Mouse (Mus musculus) embryonic facial prominence, embryonic 15.5 days (tissue): ENCODE data around the gene Magi1. TPM values are rescaled to one million over a fixed set of nuclear protein-coding genes. Genes with fewer than 3 reads are reported as not detected.

Experiments
- ATAC-seq: fragments of 200-750 bp; cut with Nextera tagmentation; 2 replicates; pipeline ENCODE4 v1.8.0; 2017; ENCODE audit warnings: low read depth, moderate TSS enrichment; ENCODE audit not compliant: insufficient number of reproducible peaks, low FRiP score, low TSS enrichment
- H3K27ac ChIP-seq: fragments of 300-500 bp; sonication (generic); replicated peaks from 2 replicates; pipeline ENCODE4 v1.5.1; 2015; ENCODE audit warnings: mild to moderate bottlenecking, inconsistent platforms
- H3K27me3 ChIP-seq: fragments of 300-500 bp; sonication (generic); 2 replicates; pipeline ENCODE4 v1.6.1; 2015; ENCODE audit warnings: inconsistent platforms
- H3K36me3 ChIP-seq: fragments of 300-500 bp; sonication (generic); 2 replicates; pipeline ENCODE4 v1.6.1; 2015; ENCODE audit warnings: mild to moderate bottlenecking, inconsistent platforms
- H3K4me1 ChIP-seq: fragments of 300-500 bp; sonication (generic); 2 replicates; pipeline ENCODE4 v1.6.1; 2015; ENCODE audit warnings: inconsistent platforms
- H3K4me2 ChIP-seq: fragments of 300-500 bp; sonication (generic); replicated peaks from 2 replicates; pipeline ENCODE4 v1.6.1; 2015; ENCODE audit warnings: mild to moderate bottlenecking, inconsistent platforms
- H3K4me3 ChIP-seq: fragments of 300-500 bp; sonication (generic); replicated peaks from 2 replicates; pipeline ENCODE4 v1.5.1; 2015; ENCODE audit warnings: mild to moderate bottlenecking, inconsistent platforms
- H3K9ac ChIP-seq: fragments of 300-500 bp; sonication (generic); 2 replicates; pipeline ENCODE4 v1.6.1; 2015; ENCODE audit warnings: inconsistent platforms
- H3K9me3 ChIP-seq: fragments of 300-500 bp; sonication (generic); replicated peaks from 2 replicates; pipeline ENCODE4 v1.6.1; 2016; ENCODE audit warnings: inconsistent platforms
- WGBS: fragments of 180-500 bp; shearing (Covaris S2); methylation state at CpG from one replicate; pipeline ENCODE4 v1.1.7; 2015; 5-methylcytosine and 5-hydroxymethylcytosine counted together
- polyA plus RNA-seq: library from polyadenylated mRNA; unstranded; fragments of >200 nt; fragmentation: Nextera tagmentation; extraction: Ambion mirVana; gene quantifications from 2 replicates; pipeline ENCODE4 v1.2.1, GENCODE M21; 2015

Gene Magi1
- polyA plus RNA-seq, 1 experiment from 2014 or later, result 8.3 TPM

GRCm38 (mm10) chr6:93911420-93911819 is 372.3 kb downstream of the Magi1 start:
- H3K27ac ChIP-seq, result no peak overlapping the region
- peaks cover 21% of the 10 kb centered on the region for H3K4me1 ChIP-seq
- H3K27me3 ChIP-seq, result no peaks in the 10 kb centered on the region
- H3K4me2 ChIP-seq, result no peak overlapping the region
- ATAC-seq, result no peak
- no peaks in the 10 kb centered on the region for H3K9me3 ChIP-seq
- H3K36me3 ChIP-seq, result no peaks in the 10 kb centered on the region
- H3K9ac ChIP-seq, result no peak overlapping the region
- WGBS, result 51% methylated on average over 2 of the region's 2 CpGs
- no peak overlapping the region for H3K4me3 ChIP-seq

- Histone ChIP-seq H3K27ac (no peak overlapping the region), H3K4me3 (no peak overlapping the region), H3K4me2 (no peak overlapping the region), H3K4me1 (peaks cover 21% of the 10 kb centered on the region), H3K36me3 (no peaks in the 10 kb centered on the region), H3K9ac (no peak overlapping the region), H3K27me3 (no peaks in the 10 kb centered on the region), H3K9me3 (no peaks in the 10 kb centered on the region)
- WGBS, result 82% methylated on average over 4 of the region's 4 CpGs
- no peak for ATAC-seq
Observed at GRCm38 (mm10) chr6:93909976-93910375, 373.7 kb downstream of the Magi1 start.

- Histone ChIP-seq H3K27me3 (no peaks in the 10 kb centered on the region), H3K4me3 (no peak overlapping the region), H3K4me1 (no peaks in the 10 kb centered on the region), H3K4me2 (no peak overlapping the region), H3K36me3 (no peaks in the 10 kb centered on the region), H3K27ac (no peak overlapping the region), H3K9ac (no peak overlapping the region), H3K9me3 (no peaks in the 10 kb centered on the region)
- WGBS, result 76% methylated on average over 2 of the region's 2 CpGs
- no peak for ATAC-seq
Observed at GRCm38 (mm10) chr6:93904987-93905386, 378.7 kb downstream of the Magi1 start.

- Histone ChIP-seq H3K36me3 (no peaks in the 10 kb centered on the region), H3K27me3 (no peaks in the 10 kb centered on the region), H3K4me2 (no peak overlapping the region), H3K9ac (no peak overlapping the region), H3K4me3 (no peak overlapping the region), H3K9me3 (no peaks in the 10 kb centered on the region), H3K4me1 (no peaks in the 10 kb centered on the region), H3K27ac (no peak overlapping the region)
- 79% methylated on average over 2 of the region's 2 CpGs for WGBS
- no peak for ATAC-seq
Observed at GRCm38 (mm10) chr6:93902239-93902638, 381.5 kb downstream of the Magi1 start.

- Histone ChIP-seq H3K27me3 (no peaks in the 10 kb centered on the region), H3K4me2 (no peak overlapping the region), H3K4me3 (no peak overlapping the region), H3K4me1 (no peaks in the 10 kb centered on the region), H3K9ac (no peak overlapping the region), H3K36me3 (no peaks in the 10 kb centered on the region), H3K9me3 (no peaks in the 10 kb centered on the region), H3K27ac (no peak overlapping the region)
- ATAC-seq, result no peak
- 96% methylated on average over 2 of the region's 2 CpGs for WGBS
Observed at GRCm38 (mm10) chr6:93901408-93901807, 382.3 kb downstream of the Magi1 start.

- ATAC-seq, result no peak
- Histone ChIP-seq H3K4me1 (no peaks in the 10 kb centered on the region), H3K36me3 (no peaks in the 10 kb centered on the region), H3K4me2 (no peak overlapping the region), H3K4me3 (no peak overlapping the region), H3K27me3 (no peaks in the 10 kb centered on the region), H3K27ac (no peak overlapping the region), H3K9me3 (no peaks in the 10 kb centered on the region), H3K9ac (no peak overlapping the region)
- WGBS, result 78% methylated on average over 2 of the region's 2 CpGs
Observed at GRCm38 (mm10) chr6:93897512-93897911, 386.2 kb downstream of the Magi1 start.

- H3K36me3 ChIP-seq, result no peaks in the 10 kb centered on the region
- 79% methylated on average over 2 of the region's 2 CpGs for WGBS
Observed at GRCm38 (mm10) chr6:93895721-93896120, 388.0 kb downstream of the Magi1 start.

GRCm38 (mm10) chr6:93893956-93894355 is 389.8 kb downstream of the Magi1 start:
- H3K36me3 ChIP-seq, result no peaks in the 10 kb centered on the region
- H3K4me3 ChIP-seq, result no peak overlapping the region
- H3K4me1 ChIP-seq, result no peaks in the 10 kb centered on the region
- H3K27ac ChIP-seq, result no peak overlapping the region
- 62% methylated on average over 7 of the region's 7 CpGs for WGBS
- no peak overlapping the region for H3K9ac ChIP-seq
- no peak for ATAC-seq
- H3K27me3 ChIP-seq, result no peaks in the 10 kb centered on the region
- H3K9me3 ChIP-seq, result no peaks in the 10 kb centered on the region
- H3K4me2 ChIP-seq, result no peak overlapping the region

More at GRCm38 (mm10) chr6:93895721-93896120, 388.0 kb downstream of the Magi1 start:
- Histone ChIP-seq H3K9me3 (no peaks in the 10 kb centered on the region), H3K4me1 (no peaks in the 10 kb centered on the region), H3K4me2 (no peak overlapping the region), H3K27me3 (no peaks in the 10 kb centered on the region), H3K4me3 (no peak overlapping the region), H3K27ac (no peak overlapping the region), H3K9ac (no peak overlapping the region)
- no peak for ATAC-seq

GRCm38 (mm10) chr6:93892922-93893321 is 390.8 kb downstream of the Magi1 start:
- Histone ChIP-seq H3K36me3 (no peaks in the 10 kb centered on the region), H3K4me1 (no peaks in the 10 kb centered on the region), H3K27me3 (no peaks in the 10 kb centered on the region), H3K9me3 (no peaks in the 10 kb centered on the region), H3K4me3 (no peak overlapping the region), H3K4me2 (no peak overlapping the region), H3K9ac (no peak overlapping the region), H3K27ac (no peak overlapping the region)
- 47% methylated on average over 5 of the region's 5 CpGs for WGBS
- no peak for ATAC-seq

GRCm38 (mm10) chr6:93890011-93890410 is 393.7 kb downstream of the Magi1 start:
- Histone ChIP-seq H3K9me3 (no peaks in the 10 kb centered on the region), H3K9ac (no peak overlapping the region), H3K4me1 (no peaks in the 10 kb centered on the region), H3K4me2 (no peak overlapping the region), H3K27me3 (no peaks in the 10 kb centered on the region), H3K27ac (no peak overlapping the region), H3K36me3 (no peaks in the 10 kb centered on the region), H3K4me3 (no peak overlapping the region)
- 88% methylated on average over 3 of the region's 3 CpGs for WGBS
- no peak for ATAC-seq

GRCm38 (mm10) chr6:93877337-93877736 is 406.4 kb downstream of the Magi1 start:
- H3K27me3 ChIP-seq, result no peaks in the 10 kb centered on the region
- no peaks in the 10 kb centered on the region for H3K4me1 ChIP-seq
- no peaks in the 10 kb centered on the region for H3K36me3 ChIP-seq
- no peak for ATAC-seq
- no peaks in the 10 kb centered on the region for H3K9me3 ChIP-seq
- H3K27ac ChIP-seq, result no peak overlapping the region
- H3K4me3 ChIP-seq, result no peak overlapping the region
- WGBS, result 72% methylated on average over 4 of the region's 4 CpGs
- H3K9ac ChIP-seq, result no peak overlapping the region
- H3K4me2 ChIP-seq, result no peak overlapping the region

- Histone ChIP-seq H3K4me2 (no peak overlapping the region), H3K27ac (no peak overlapping the region), H3K9me3 (no peaks in the 10 kb centered on the region), H3K4me1 (0 out of 2 replicates have a peak, but pooled peaks cover 2% of the 10 kb centered on the region), H3K27me3 (no peaks in the 10 kb centered on the region), H3K9ac (no peak overlapping the region), H3K4me3 (no peak overlapping the region), H3K36me3 (no peaks in the 10 kb centered on the region)
- no peak for ATAC-seq
- 82% methylated on average over 2 of the region's 2 CpGs for WGBS
Observed at GRCm38 (mm10) chr6:93874936-93875335, 408.8 kb downstream of the Magi1 start.
